Mouse (Mus musculus): Measurements from ENCODE around the gene Acr.

GRCm38 (mm10) chr15:89623626-89623959 is 55.5 kb downstream of the Acr start:
- TF ChIP-seq CTCF (IDR thresholded peaks at IDR 0.05; ENCODE audit: low read depth) (peak; percentile 99), EP300 (IDR thresholded peaks at IDR 0.05; ENCODE audit: low read depth) (no peak)

Data from heart, postnatal 0 days (tissue).